Mouse (Mus musculus): ENCODE data around the gene Tbcd. TPM values are rescaled to one million over a fixed set of nuclear protein-coding genes. Genes with fewer than 3 reads are reported as not detected.
A peak's percentile ranks its signal among the peaks of the same experiment; 100 is the strongest.

The Tbcd gene
- polyA plus RNA-seq (2017; shearing (Covaris generic)), result 10 to 100 TPM; 15.2 to 27.0 (median 25.9) TPM

- peak; percentile 93 for ATAC-seq
These were observed at the start of gene Tbcd for GRCm38 (mm10) chr11:121451753-121452635. Gene Tbcd (plus strand): TSS chr11:121451949.

GRCm38 (mm10) chr11:121407366-121408155, 44.2 kb upstream of the Tbcd start:
- ATAC-seq, result no peak

- ATAC-seq, result no peak
These were observed 37.0 kb upstream of the Tbcd start for GRCm38 (mm10) chr11:121414762-121415161.

- ATAC-seq, result no peak
These were observed 36.4 kb upstream of the Tbcd start for GRCm38 (mm10) chr11:121415351-121415750.

- no peak for ATAC-seq
These were observed 33.8 kb upstream of the Tbcd start for GRCm38 (mm10) chr11:121417971-121418370.

GRCm38 (mm10) chr11:121418932-121419331, 32.8 kb upstream of the Tbcd start:
- ATAC-seq, result no peak

- no peak for ATAC-seq
These were observed 31.4 kb upstream of the Tbcd start for GRCm38 (mm10) chr11:121420379-121420778.

GRCm38 (mm10) chr11:121420830-121421552, 30.8 kb upstream of the Tbcd start, which contains the start of gene Fn3krp:
Gene Fn3krp (plus strand): TSS chr11:121421401.
- peak; percentile 99 for ATAC-seq

- ATAC-seq, result peak; percentile 32
These were observed 30.1 kb upstream of the Tbcd start for GRCm38 (mm10) chr11:121421553-121422173.

- no peak for ATAC-seq
These were observed 18.4 kb upstream of the Tbcd start for GRCm38 (mm10) chr11:121433397-121433796.

GRCm38 (mm10) chr11:121434156-121435155, 17.3 kb upstream of the Tbcd start, which contains the start of gene Fn3k:
Gene Fn3k (plus strand): TSS chr11:121434913.
- ATAC-seq, result peak; percentile 99

GRCm38 (mm10) chr11:121437236-121437635, 14.5 kb upstream of the Tbcd start:
- ATAC-seq, result no peak

- no peak for ATAC-seq
These were observed 12.0 kb upstream of the Tbcd start for GRCm38 (mm10) chr11:121439686-121440292.

- no peak for ATAC-seq
These were observed 10.1 kb upstream of the Tbcd start for GRCm38 (mm10) chr11:121441653-121442052.

GRCm38 (mm10) chr11:121442076-121442475, 9.7 kb upstream of the Tbcd start:
- no peak for ATAC-seq

GRCm38 (mm10) chr11:121451216-121451726, 478 bp upstream of the Tbcd start:
- ATAC-seq, result no peak

GRCm38 (mm10) chr11:121457874-121458273, 6.1 kb downstream of the Tbcd start:
- no peak for ATAC-seq

- no peak for ATAC-seq
These were observed 15.7 kb downstream of the Tbcd start for GRCm38 (mm10) chr11:121467408-121467807.

- no peak for ATAC-seq
These were observed 23.1 kb downstream of the Tbcd start for GRCm38 (mm10) chr11:121474831-121475230.
